Mouse (Mus musculus): Measurements from ENCODE around the gene Dusp9. TPM values are rescaled to one million over a fixed set of nuclear protein-coding genes. Genes with fewer than 3 reads are reported as not detected.
A peak's percentile ranks its signal among the peaks of the same experiment; 100 is the strongest.

The Dusp9 gene
- polyA plus RNA-seq, 1 experiment: 0.81 TPM

- Histone ChIP-seq H3K4me3 (ENCODE audit: insufficient read depth, low read length) (no peak overlapping the region), H3K27ac (ENCODE audit: insufficient read depth, low read length) (no peak overlapping the region), H3K4me1 (ENCODE audit: control insufficient read depth, insufficient read depth, low read length) (no peaks in the 10 kb centered on the region)
- no peak for TF ChIP-seq CTCF (IDR thresholded peaks at IDR 0.05; ENCODE audit: extremely low read depth, insufficient read depth, low read length)
- TF ChIP-seq POLR2A (IDR thresholded peaks at IDR 0.05; ENCODE audit: extremely low read depth, insufficient read depth, low read length): no peak
Measured at GRCm38 (mm10) chrX:73684156-73684555, 44.9 kb downstream of the Dusp9 start.

- H3K4me3 ChIP-seq (ENCODE audit: insufficient read depth, low read length): no peak overlapping the region
- H3K4me1 ChIP-seq (ENCODE audit: control insufficient read depth, insufficient read depth, low read length): no peaks in the 10 kb centered on the region
- no peak for TF ChIP-seq POLR2A (IDR thresholded peaks at IDR 0.05; ENCODE audit: extremely low read depth, insufficient read depth, low read length)
- TF ChIP-seq CTCF (IDR thresholded peaks at IDR 0.05; ENCODE audit: extremely low read depth, insufficient read depth, low read length): no peak
- no peak overlapping the region for H3K27ac ChIP-seq (ENCODE audit: insufficient read depth, low read length)
Measured at GRCm38 (mm10) chrX:73684978-73685377, 45.8 kb downstream of the Dusp9 start.

GRCm38 (mm10) chrX:73685629-73686028 lies 46.4 kb downstream of the Dusp9 start:
- Histone ChIP-seq H3K4me1 (ENCODE audit: control insufficient read depth, insufficient read depth, low read length) (no peaks in the 10 kb centered on the region), H3K4me3 (ENCODE audit: insufficient read depth, low read length) (no peak overlapping the region), H3K27ac (ENCODE audit: insufficient read depth, low read length) (no peak overlapping the region)
- no peak for TF ChIP-seq POLR2A (IDR thresholded peaks at IDR 0.05; ENCODE audit: extremely low read depth, insufficient read depth, low read length)
- TF ChIP-seq CTCF (IDR thresholded peaks at IDR 0.05; ENCODE audit: extremely low read depth, insufficient read depth, low read length): no peak

- TF ChIP-seq CTCF (IDR thresholded peaks at IDR 0.05; ENCODE audit: extremely low read depth, insufficient read depth, low read length) (peak; percentile 67), POLR2A (IDR thresholded peaks at IDR 0.05; ENCODE audit: extremely low read depth, insufficient read depth, low read length) (no peak)
- Histone ChIP-seq H3K4me1 (ENCODE audit: control insufficient read depth, insufficient read depth, low read length) (no peaks in the 10 kb centered on the region), H3K27ac (ENCODE audit: insufficient read depth, low read length) (no peak overlapping the region)
Measured at GRCm38 (mm10) chrX:73690917-73691629, 51.9 kb downstream of the Dusp9 start.

More at GRCm38 (mm10) chrX:73690917-73691629, 51.9 kb downstream of the Dusp9 start:
- H3K4me3 ChIP-seq (ENCODE audit: insufficient read depth, low read length): no peak overlapping the region

Other genes starting within 250 kb of the Dusp9 start
- gene Gm18336, start 240.7 kb upstream of the Dusp9 start, polyA plus RNA-seq (2012; rRNA removed): 0.08 and 0.13 TPM in 2 replicates
- 0.90 and 1.0 TPM in 2 replicates for gene Zfp92, start 228.3 kb upstream of the Dusp9 start, polyA plus RNA-seq (2012; rRNA removed)
- not detected in 2 replicates for gene Trex2, start 204.1 kb upstream of the Dusp9 start, polyA plus RNA-seq (2012; rRNA removed)
- gene Haus7, start 180.4 kb upstream of the Dusp9 start, polyA plus RNA-seq (2012; rRNA removed): 9.8 and 10.2 TPM in 2 replicates
- 16.3 and 16.6 TPM in 2 replicates for gene Bgn, start 155.8 kb upstream of the Dusp9 start, polyA plus RNA-seq (2012; rRNA removed)
- gene Atp2b3, start 136.3 kb upstream of the Dusp9 start, polyA plus RNA-seq (2012; rRNA removed): 41.7 and 46.2 TPM in 2 replicates
- 90.2 and 98.5 TPM in 2 replicates for gene Pnck, start 20.7 kb downstream of the Dusp9 start, polyA plus RNA-seq (2012; rRNA removed)
- 111 and 134 TPM in 2 replicates for gene Slc6a8, start 33.7 kb downstream of the Dusp9 start, polyA plus RNA-seq (2012; rRNA removed)
- gene Bcap31, start 76.8 kb downstream of the Dusp9 start, polyA plus RNA-seq (2012; rRNA removed): 85.8 and 88.1 TPM in 2 replicates
- 16.6 and 16.9 TPM in 2 replicates for gene Abcd1, start 77.2 kb downstream of the Dusp9 start, polyA plus RNA-seq (2012; rRNA removed)
- gene Plxnb3, start 117.7 kb downstream of the Dusp9 start, polyA plus RNA-seq (2012; rRNA removed): 17.3 and 20.3 TPM in 2 replicates
- gene Srpk3, start 135.0 kb downstream of the Dusp9 start, polyA plus RNA-seq (2012; rRNA removed): 21.1 and 23.5 TPM in 2 replicates
- gene Idh3g, start 147.5 kb downstream of the Dusp9 start, polyA plus RNA-seq (2012; rRNA removed): 609 and 638 TPM in 2 replicates
- 148 and 151 TPM in 2 replicates for gene Ssr4, start 147.6 kb downstream of the Dusp9 start, polyA plus RNA-seq (2012; rRNA removed)
- gene Pdzd4, start 185.6 kb downstream of the Dusp9 start, polyA plus RNA-seq (2012; rRNA removed): 86.2 and 93.6 TPM in 2 replicates

Data from cortical plate, adult 2 months (tissue).